Mouse (Mus musculus) neural tube, embryonic 14.5 days (tissue): ENCODE data around the gene Oaz1. TPM values are rescaled to one million over a fixed set of nuclear protein-coding genes. Genes with fewer than 3 reads are reported as not detected.

ENCODE experiments used
- ATAC-seq: fragments of 200-750 bp; cut with Nextera tagmentation; 2 replicates; pipeline ENCODE4 v1.8.0; 2017; ENCODE audit warnings: low read depth, mild to moderate bottlenecking, moderate TSS enrichment, moderate library complexity
- H3K27ac ChIP-seq: fragments of 300-500 bp; sonication (generic); 2 replicates; pipeline ENCODE4 v1.5.1; 2014; ENCODE audit warnings: low read depth, mild to moderate bottlenecking, control low read depth, low read length, moderate library complexity, mixed read lengths
- H3K27me3 ChIP-seq: fragments of 300-500 bp; sonication (generic); 2 replicates; pipeline ENCODE4 v1.6.1; 2014; ENCODE audit warnings: low read length; ENCODE audit not compliant: control insufficient read depth, insufficient read depth
- H3K36me3 ChIP-seq: fragments of 300-500 bp; sonication (generic); 2 replicates; pipeline ENCODE4 v1.6.1; 2014; ENCODE audit warnings: low read length, mixed read lengths; ENCODE audit not compliant: control insufficient read depth, insufficient read depth
- H3K4me1 ChIP-seq: fragments of 300-500 bp; sonication (generic); 2 replicates; pipeline ENCODE4 v1.6.1; 2014; ENCODE audit warnings: low read length; ENCODE audit not compliant: control insufficient read depth, insufficient read depth
- H3K4me2 ChIP-seq: fragments of 300-500 bp; sonication (generic); 2 replicates; pipeline ENCODE4 v1.6.1; 2014; ENCODE audit warnings: mild to moderate bottlenecking, low read depth, low read length, control low read depth
- H3K4me3 ChIP-seq: fragments of 300-500 bp; sonication (generic); 2 replicates; pipeline ENCODE4 v1.5.1; 2014; ENCODE audit warnings: low read depth, low read length, control low read depth, mixed read lengths
- H3K9ac ChIP-seq: fragments of 300-500 bp; sonication (generic); replicated peaks from 2 replicates; pipeline ENCODE4 v1.6.1; 2014; ENCODE audit warnings: low read depth, mild to moderate bottlenecking, control low read depth, low read length, mixed read lengths
- H3K9me3 ChIP-seq: fragments of 300-500 bp; sonication (generic); 2 replicates; pipeline ENCODE4 v1.6.1; 2016; ENCODE audit warnings: low read length; ENCODE audit not compliant: control insufficient read depth
- WGBS: fragments of 180-500 bp; shearing (Covaris S2); extraction: QIAGEN DNeasy Blood & Tissue Kit; methylation state at CpG from one replicate; pipeline ENCODE4 v1.1.7; 2014; 5-methylcytosine and 5-hydroxymethylcytosine counted together
- polyA plus RNA-seq: library from polyadenylated mRNA; unstranded; fragments of >200 nt; fragmentation: Nextera tagmentation; extraction: Ambion mirVana; gene quantifications from 2 replicates; pipeline ENCODE4 v1.2.1, GENCODE M21; 2014

Oaz1 gene
- polyA plus RNA-seq, 1 experiment from 2014 or later = 1,236 TPM

DNA sequence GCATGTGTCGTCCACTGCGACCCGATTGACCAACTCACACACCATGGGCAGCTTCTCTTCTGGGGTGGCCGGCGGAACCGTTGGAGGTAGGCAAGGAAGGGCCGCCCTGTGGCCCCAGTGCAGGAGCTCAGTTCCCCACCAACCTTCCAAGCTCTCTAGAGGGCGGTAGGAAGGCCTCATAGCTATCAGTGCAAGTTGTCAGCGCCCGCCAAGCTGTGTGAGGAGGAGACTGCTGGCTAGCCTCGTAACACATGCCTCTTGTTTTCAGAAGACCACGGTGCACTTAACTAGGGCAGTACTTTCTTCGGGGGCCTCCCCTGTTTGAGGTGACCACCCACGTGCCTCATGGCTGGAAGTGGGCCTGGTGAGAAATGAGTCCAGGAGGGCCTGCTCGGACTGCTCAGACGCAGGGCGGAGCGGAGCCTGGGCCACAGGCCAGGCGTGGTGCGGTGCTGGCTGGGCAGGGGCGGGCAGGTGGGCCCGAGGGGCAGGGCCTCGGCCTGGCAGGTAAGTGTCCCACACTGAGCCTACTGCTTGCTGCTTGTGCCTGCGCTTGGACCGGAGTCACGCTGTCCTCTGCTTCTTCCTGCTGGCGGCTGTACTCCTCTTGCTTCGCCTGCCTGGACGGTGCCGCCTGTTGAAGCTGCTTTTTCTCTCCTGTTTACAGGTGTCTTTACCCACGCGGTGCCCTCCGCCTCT lies 34.8 kb upstream of the Oaz1 start:
- Histone ChIP-seq H3K4me2 (no peak overlapping the region), H3K9ac (no peak overlapping the region), H3K9me3 (no peaks in the 10 kb centered on the region), H3K27me3 (no peaks in the 10 kb centered on the region), H3K27ac (no peak overlapping the region), H3K36me3 (peaks cover 78% of the 10 kb centered on the region), H3K4me1 (peaks cover 9% of the 10 kb centered on the region), H3K4me3 (no peak overlapping the region)
- 84% methylated on average over 33 of the region's 33 CpGs for WGBS
- ATAC-seq = no peak

DNA sequence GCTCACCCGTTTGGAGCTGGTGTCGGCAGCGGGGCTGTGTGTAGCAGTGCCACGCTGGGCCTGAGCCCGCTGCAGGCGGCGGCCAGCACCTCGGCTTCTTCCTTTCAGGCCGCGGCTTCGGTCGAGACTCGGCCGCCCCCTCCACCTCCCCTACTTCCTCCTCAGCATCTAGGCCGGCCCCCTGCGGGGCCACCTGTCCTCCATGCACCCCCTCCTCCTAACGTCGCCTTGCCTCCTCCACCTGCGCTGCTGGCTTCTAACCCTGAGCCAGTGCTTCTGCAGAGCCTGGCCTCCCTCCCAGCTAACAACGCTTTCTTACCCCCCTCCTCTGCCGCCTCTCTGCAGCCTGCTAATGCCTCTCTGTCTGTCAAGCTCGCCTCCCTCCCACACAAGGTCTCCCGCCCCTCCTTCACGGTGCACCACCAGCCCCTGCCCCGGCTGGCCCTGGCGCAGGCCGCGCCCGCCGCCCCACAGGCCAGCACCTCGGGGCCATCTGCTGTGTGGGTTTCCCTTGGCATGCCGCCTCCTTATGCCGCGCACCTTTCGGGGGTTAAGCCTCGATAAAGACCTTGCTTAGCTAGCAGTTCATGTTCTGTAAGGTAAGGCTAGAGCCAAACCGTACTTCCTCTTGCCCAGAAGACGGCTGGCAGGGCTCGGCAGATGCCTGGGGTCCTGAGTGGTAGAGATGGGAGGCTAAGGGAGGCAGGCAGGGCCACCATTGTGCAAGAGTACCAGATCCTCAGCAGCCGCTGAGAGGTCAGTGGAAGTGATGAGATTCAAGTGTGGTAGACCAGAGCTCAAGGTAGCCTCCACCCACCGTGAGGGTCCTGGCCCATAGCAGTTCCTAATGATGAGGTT lies 34.1 kb upstream of the Oaz1 start:
- Histone ChIP-seq H3K36me3 (peaks cover 72% of the 10 kb centered on the region), H3K27ac (peak overlapping the region; percentile 1; the same call in 1 of the 2 replicates), H3K4me1 (peaks cover 15% of the 10 kb centered on the region), H3K27me3 (no peaks in the 10 kb centered on the region), H3K9ac (no peak overlapping the region), H3K9me3 (no peaks in the 10 kb centered on the region), H3K4me3 (no peak overlapping the region), H3K4me2 (no peak overlapping the region)
- no peak for ATAC-seq
- WGBS = 80% methylated on average over 41 of the region's 41 CpGs

DNA sequence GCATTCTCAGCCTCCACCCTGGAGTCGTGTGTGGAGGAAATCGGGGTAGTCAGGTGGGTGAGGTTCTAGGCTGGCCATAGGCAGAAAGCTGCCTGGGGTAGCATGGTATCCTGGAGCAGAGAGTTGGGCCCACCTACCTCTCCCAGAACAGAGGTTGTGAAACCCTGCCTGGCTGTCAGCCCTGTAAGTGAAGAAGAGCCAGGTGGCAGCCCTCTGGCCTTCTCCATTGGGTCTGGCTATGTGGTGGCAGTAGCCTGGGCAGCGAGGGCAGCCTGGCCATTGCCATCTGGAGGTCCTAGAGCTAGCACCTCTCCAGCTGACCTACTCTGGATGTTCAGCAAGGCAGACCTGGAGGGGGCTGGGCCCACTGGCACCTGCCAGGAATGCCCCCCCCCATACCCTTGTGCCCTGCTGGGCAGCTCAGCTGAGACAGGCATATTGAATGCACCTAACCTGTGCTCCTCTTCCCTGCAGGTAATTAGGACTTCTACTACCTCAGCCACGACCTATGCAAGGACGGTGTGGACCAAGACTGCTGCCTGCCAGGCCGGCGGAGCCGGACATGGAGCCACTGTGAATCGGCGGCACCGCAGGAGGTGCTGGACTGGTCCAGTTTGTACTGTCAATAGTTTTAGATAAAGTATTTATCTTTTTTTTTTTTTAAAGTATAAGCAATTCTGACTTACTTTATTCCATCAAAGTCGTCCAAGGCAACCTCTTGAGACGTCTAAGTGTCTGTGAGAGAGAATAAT lies 33.2 kb upstream of the Oaz1 start:
- H3K9ac ChIP-seq = no peak overlapping the region
- peaks cover 15% of the 10 kb centered on the region for H3K4me1 ChIP-seq
- H3K27me3 ChIP-seq = no peaks in the 10 kb centered on the region
- no peaks in the 10 kb centered on the region for H3K9me3 ChIP-seq
- no peak overlapping the region for H3K4me2 ChIP-seq
- no peak overlapping the region for H3K4me3 ChIP-seq
- ATAC-seq = no peak
- no peak overlapping the region for H3K27ac ChIP-seq
- WGBS = 94% methylated on average over 13 of the region's 13 CpGs
- peaks cover 64% of the 10 kb centered on the region for H3K36me3 ChIP-seq

DNA sequence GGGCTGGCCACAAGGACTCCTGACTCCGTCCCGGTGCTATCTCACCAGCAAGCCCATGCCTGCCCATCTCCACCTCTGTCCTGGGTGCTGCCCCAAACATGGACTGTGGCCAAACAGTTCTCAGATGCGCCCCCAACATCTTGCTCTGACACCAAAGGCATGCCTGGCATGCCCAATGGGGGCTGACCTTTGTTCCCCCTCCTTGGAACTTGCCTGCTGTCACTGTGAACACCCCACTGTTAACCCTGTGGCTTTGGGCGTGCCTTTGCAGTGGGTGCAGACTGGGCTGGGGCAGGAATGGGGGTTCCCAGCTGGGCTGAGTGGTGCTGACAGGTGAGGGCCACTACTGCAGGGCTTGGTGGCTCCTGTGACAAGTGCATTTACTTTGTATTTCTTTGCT lies 32.7 kb upstream of the Oaz1 start:
- peaks cover 58% of the 10 kb centered on the region for H3K36me3 ChIP-seq
- H3K4me1 ChIP-seq = peaks cover 15% of the 10 kb centered on the region
- no peak overlapping the region for H3K4me3 ChIP-seq
- H3K27ac ChIP-seq = 0 out of 2 replicates have a peak overlapping the region, but pooled peaks have one; percentile 35
- H3K9me3 ChIP-seq = no peaks in the 10 kb centered on the region
- H3K27me3 ChIP-seq = no peaks in the 10 kb centered on the region
- WGBS = 88% methylated on average over 4 of the region's 4 CpGs
- ATAC-seq = no peak
- H3K9ac ChIP-seq = no peak overlapping the region
- no peak overlapping the region for H3K4me2 ChIP-seq

DNA sequence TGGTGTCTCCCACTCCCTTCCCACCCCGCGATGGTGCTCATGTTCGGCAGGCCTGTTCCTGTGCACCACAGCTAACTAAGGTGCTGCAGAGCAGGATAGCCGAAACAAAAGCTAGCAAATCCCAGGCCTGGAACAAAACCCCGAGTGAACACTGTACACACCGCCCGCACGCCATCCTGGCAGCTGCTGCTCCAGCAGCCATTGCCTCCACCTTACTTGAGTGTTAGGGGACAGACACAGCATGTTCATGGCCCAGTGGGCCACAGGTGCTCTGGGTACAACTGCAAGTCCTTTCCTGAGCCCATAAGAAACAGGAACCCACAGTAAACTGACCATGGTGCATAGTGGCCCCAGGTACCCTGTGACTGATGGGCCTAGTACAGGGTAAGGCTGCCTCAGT lies 31.7 kb upstream of the Oaz1 start:
- WGBS = 90% methylated on average over 8 of the region's 8 CpGs
- no peaks in the 10 kb centered on the region for H3K27me3 ChIP-seq
- no peaks in the 10 kb centered on the region for H3K9me3 ChIP-seq
- H3K4me1 ChIP-seq = peaks cover 20% of the 10 kb centered on the region
- H3K4me3 ChIP-seq = no peak overlapping the region
- no peak overlapping the region for H3K27ac ChIP-seq
- peaks cover 51% of the 10 kb centered on the region for H3K36me3 ChIP-seq
- H3K4me2 ChIP-seq = no peak overlapping the region
- ATAC-seq = no peak
- H3K9ac ChIP-seq = no peak overlapping the region

DNA sequence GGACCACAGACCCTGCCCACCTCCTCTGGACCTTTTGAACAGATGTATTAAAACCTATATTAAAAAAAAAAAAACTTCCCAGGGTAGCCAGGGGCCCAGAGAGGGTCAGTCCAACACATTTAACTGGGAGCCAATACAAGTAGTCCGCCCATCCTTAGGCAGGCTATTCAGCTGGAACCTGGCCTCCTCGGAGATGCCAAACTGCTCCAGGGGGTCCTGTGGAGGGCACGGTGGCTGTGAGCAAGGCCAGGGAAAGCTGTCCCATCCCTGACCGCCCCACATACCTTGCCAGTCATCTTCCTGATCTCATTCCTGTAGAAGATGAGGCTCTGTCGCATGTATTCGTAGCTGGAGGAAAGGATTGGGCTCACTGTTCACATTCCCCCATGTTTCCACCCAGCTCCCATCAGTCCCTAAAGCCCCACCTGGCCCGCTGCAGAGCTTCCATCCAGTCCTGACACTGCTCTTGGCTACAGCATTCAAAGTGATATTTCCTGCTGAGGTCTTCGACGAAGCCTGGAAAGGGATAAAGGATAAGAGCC lies 30.1 kb upstream of the Oaz1 start:
- no peak for ATAC-seq
- Histone ChIP-seq H3K4me3 (no peak overlapping the region; the same call in 1 of the 2 replicates), H3K9me3 (no peaks in the 10 kb centered on the region), H3K27ac (no peak overlapping the region), H3K4me1 (peaks cover 24% of the 10 kb centered on the region), H3K36me3 (peaks cover 46% of the 10 kb centered on the region), H3K9ac (0 out of 2 replicates have a peak overlapping the region, but pooled peaks have one; percentile 95), H3K4me2 (peak overlapping the region; percentile 75), H3K27me3 (no peaks in the 10 kb centered on the region)
- 83% methylated on average over 9 of the region's 9 CpGs for WGBS

DNA sequence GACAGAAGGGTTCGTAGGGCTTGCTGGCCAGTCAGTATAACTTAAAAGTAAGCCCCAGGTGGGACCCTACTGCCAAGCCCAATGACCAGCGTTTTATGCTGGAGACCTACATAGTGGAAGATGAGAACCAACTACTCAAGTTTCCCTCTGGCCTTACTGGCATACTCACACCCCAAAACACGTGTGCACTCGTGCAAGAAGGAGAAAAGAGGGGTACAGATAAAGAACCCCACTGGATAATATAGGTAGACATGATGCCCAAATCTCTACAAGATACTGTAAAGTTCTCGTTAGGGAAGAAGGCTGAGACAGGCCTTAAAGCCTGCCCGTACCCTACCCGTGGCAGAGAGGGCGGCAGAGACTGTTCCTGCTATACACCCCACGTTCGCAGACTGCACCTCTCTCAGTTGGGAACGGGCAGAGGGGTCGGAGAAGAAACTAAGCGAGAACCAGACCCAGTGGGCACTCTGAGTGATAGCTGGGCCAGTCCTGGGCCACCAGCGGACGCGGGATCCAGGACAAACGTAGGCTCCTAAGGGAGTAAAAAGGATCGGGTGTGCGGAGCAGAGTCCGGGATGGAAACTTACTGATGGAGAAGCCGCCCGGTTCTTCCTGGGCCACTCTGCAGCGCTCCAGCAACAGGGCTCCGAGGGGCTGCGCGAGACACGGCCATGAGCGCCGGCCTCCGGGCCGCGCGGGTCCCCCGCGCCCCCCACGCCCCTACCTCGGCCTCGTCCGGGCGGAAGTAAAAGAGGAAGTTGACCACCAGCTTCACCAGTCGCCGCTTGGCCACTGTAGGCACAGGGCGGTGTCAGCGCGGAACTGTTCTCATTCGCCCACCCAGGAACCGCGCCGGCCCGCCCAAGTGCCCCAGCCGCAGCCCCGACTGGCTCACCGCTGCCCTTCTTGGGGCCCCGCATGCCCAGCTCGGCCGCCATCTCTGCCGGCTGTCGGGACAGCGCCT lies 29.0 kb upstream of the Oaz1 start:
- peaks cover 48% of the 10 kb centered on the region for H3K36me3 ChIP-seq
- H3K27ac ChIP-seq = peak overlapping the region; percentile 97
- H3K9me3 ChIP-seq = no peaks in the 10 kb centered on the region
- no peaks in the 10 kb centered on the region for H3K27me3 ChIP-seq
- WGBS = 3% methylated on average over 57 of the region's 59 CpGs
- H3K4me2 ChIP-seq = peak overlapping the region; percentile 75
- H3K4me1 ChIP-seq = peaks cover 24% of the 10 kb centered on the region
- peak overlapping the region; percentile 94 for H3K4me3 ChIP-seq
- peak; percentile 66 for ATAC-seq
- H3K9ac ChIP-seq = peak overlapping the region; percentile 95
